Mouse (Mus musculus) heart, embryonic 15.5 days (tissue): ENCODE data around the gene Taf1. TPM values are rescaled to one million over a fixed set of nuclear protein-coding genes. Genes with fewer than 3 reads are reported as not detected.

ENCODE experiments used
- polyA plus RNA-seq: library from polyadenylated mRNA; unstranded; fragments of >200 nt; fragmentation: Nextera tagmentation; extraction: Ambion mirVana; gene quantifications from 2 replicates; pipeline ENCODE4 v1.2.1, GENCODE M21; 2015

Taf1 gene
- polyA plus RNA-seq, 1 experiment from 2014 or later = 6.3 TPM

Other genes starting within 250 kb of the Taf1 start
- 1.7 and 3.3 TPM in 2 replicates for gene Nlgn3, start 233.6 kb upstream of the Taf1 start, polyA plus RNA-seq
- gene Gjb1, start 156.4 kb upstream of the Taf1 start, polyA plus RNA-seq = 0.21 and 0.91 TPM in 2 replicates
- 22.1 and 24.6 TPM in 2 replicates for gene Zmym3, start 111.9 kb upstream of the Taf1 start, polyA plus RNA-seq
- gene Nono, start 103.4 kb upstream of the Taf1 start, polyA plus RNA-seq = 209 and 253 TPM in 2 replicates
- 77.1 and 88.5 TPM in 2 replicates for gene Itgb1bp2, start 83.6 kb upstream of the Taf1 start, polyA plus RNA-seq
- 91.0 and 105 TPM in 2 replicates for gene Ogt, start 107.3 kb downstream of the Taf1 start, polyA plus RNA-seq
- gene Cxcr3, start 201.5 kb downstream of the Taf1 start, polyA plus RNA-seq = 0.11 and 0.30 TPM in 2 replicates